Mouse (Mus musculus): ENCODE results near the gene Cxcl14.

GRCm38 (mm10) chr13:56262269-56262668 is 34.1 kb downstream of the Cxcl14 start:
- no peak for TF ChIP-seq CTCF (IDR thresholded peaks at IDR 0.05 in 2 of 3, conservative IDR thresholded peaks at IDR 0.05 in 1 of 3; ENCODE audit: control insufficient read depth in 1 of 3, insufficient read depth in 1 of 3, low read depth in 2 of 3, low read length in 3 of 3, poor library complexity in 1 of 3, severe bottlenecking in 1 of 3)
- TF ChIP-seq USF1 (IDR thresholded peaks at IDR 0.05; ENCODE audit: low read depth, low read length) = no peak
- TF ChIP-seq POLR2A (IDR thresholded peaks at IDR 0.05; ENCODE audit: control insufficient read depth in 1 of 2, insufficient read depth in 1 of 2, low read depth in 1 of 2, low read length in 2 of 2, poor library complexity in 1 of 2) = no peak
- no peak for TF ChIP-seq ZMIZ1 (IDR thresholded peaks at IDR 0.05; ENCODE audit: low read depth, low read length)
- no peak for TF ChIP-seq HCFC1 (IDR thresholded peaks at IDR 0.05; ENCODE audit: low read depth, low read length)
- TF ChIP-seq ZKSCAN1 (IDR thresholded peaks at IDR 0.05; ENCODE audit: low read depth, low read length) = no peak
- no peak for TF ChIP-seq EP300 (IDR thresholded peaks at IDR 0.05; ENCODE audit: low read depth in 1 of 2, low read length in 2 of 2)
- TF ChIP-seq POLR2AphosphoS5 (IDR thresholded peaks at IDR 0.05; ENCODE audit: borderline replicate concordance, low read depth, low read length) = no peak
- no peak for TF ChIP-seq NELFE (IDR thresholded peaks at IDR 0.05; ENCODE audit: low read depth, low read length)
- TF ChIP-seq CHD2 (IDR thresholded peaks at IDR 0.05; ENCODE audit: low read length) = no peak
- no peak for TF ChIP-seq UBTF (IDR thresholded peaks at IDR 0.05; ENCODE audit: borderline replicate concordance, insufficient read depth, low read depth, low read length)
- TF ChIP-seq JUND (IDR thresholded peaks at IDR 0.05; ENCODE audit: low read depth, low read length) = no peak
- TF ChIP-seq TCF12 (IDR thresholded peaks at IDR 0.05; ENCODE audit: low read depth, low read length) = no peak
- no peak for TF ChIP-seq MYC (IDR thresholded peaks at IDR 0.05; ENCODE audit: low read depth, low read length)
